Mouse (Mus musculus) adrenal gland, postnatal 36 days (tissue): ENCODE data around the gene Ces1h. TPM values are rescaled to one million over a fixed set of nuclear protein-coding genes. Genes with fewer than 3 reads are reported as not detected.
"Not testable (repeated sequence)": the region's sequence is repeated elsewhere in the genome, so short reads cannot be mapped to it uniquely, and the experiment has no call there.

ENCODE experiments used
- DNase-seq, 2 experiments: peaks; one replicate each; pipeline ENCODE4 v3.0.0; 2021; ENCODE audit warnings: mixed read lengths in 1 of 2
- long read RNA-seq, 2 experiments: library from polyadenylated mRNA; stranded (forward); transcript quantifications; one replicate each; pipeline ENCODE4 v2.0.0; 2021; ENCODE audit warnings: borderline sequencing depth in 2 of 2
- total RNA-seq, 2 experiments: library from RNA; stranded (reverse); gene quantifications; 2 replicates each; pipeline ENCODE4 v1.2.3; 2021

Gene Ces1h
- total RNA-seq, result not detected
- long read RNA-seq, experiment 1, result 0 reads
- long read RNA-seq, experiment 2, result 0 reads

GRCm38 (mm10) chr8:93379625-93380024 is at the start of gene Ces1h:
TSS of gene Ces1h (minus strand) at chr8:93379725.
- DNase-seq, result no peak

- no peak for DNase-seq
Measured at GRCm38 (mm10) chr8:93427195-93427594, 47.7 kb upstream of the Ces1h start.

- DNase-seq, result no peak
Measured at GRCm38 (mm10) chr8:93415387-93415786, 35.9 kb upstream of the Ces1h start.

GRCm38 (mm10) chr8:93408830-93409229 is 29.3 kb upstream of the Ces1h start:
- DNase-seq, result no peak

GRCm38 (mm10) chr8:93399698-93400097 is 20.2 kb upstream of the Ces1h start:
- no peak for DNase-seq

- DNase-seq, result peak in 1 of 2 experiments; percentile 10
Measured at GRCm38 (mm10) chr8:93398044-93398443, 18.5 kb upstream of the Ces1h start.

GRCm38 (mm10) chr8:93394079-93394619 is 14.6 kb upstream of the Ces1h start:
- DNase-seq, result not testable (repeated sequence)

- DNase-seq, result no peak
Measured at GRCm38 (mm10) chr8:93369481-93369880, 10.0 kb downstream of the Ces1h start.

- no peak for DNase-seq
Measured at GRCm38 (mm10) chr8:93360113-93360512, 19.4 kb downstream of the Ces1h start.

- no peak for DNase-seq
Measured at GRCm38 (mm10) chr8:93339531-93339930, 40.0 kb downstream of the Ces1h start.

GRCm38 (mm10) chr8:93337207-93337606 is 42.3 kb downstream of the Ces1h start, which contains the start of gene Ces1g:
TSS of gene Ces1g (minus strand) at chr8:93337308.
- DNase-seq, result no peak

- DNase-seq, result peak in 1 of 2 experiments; percentile 15
Measured at GRCm38 (mm10) chr8:93332703-93333102, 46.8 kb downstream of the Ces1h start.

GRCm38 (mm10) chr8:93331151-93331550 is 48.4 kb downstream of the Ces1h start:
- no peak for DNase-seq

- no peak for DNase-seq
Measured at GRCm38 (mm10) chr8:93325123-93325522, 54.4 kb downstream of the Ces1h start.

GRCm38 (mm10) chr8:93317031-93317430 is 62.5 kb downstream of the Ces1h start:
- no peak for DNase-seq

GRCm38 (mm10) chr8:93315557-93315956 is 64.0 kb downstream of the Ces1h start:
- DNase-seq, result no peak

Other genes with a start within 250 kb of the Ces1h start
- under 1 TPM in 1 of 2 experiments, not detected in 1; 0.76 TPM for gene Ces1c, start 248.4 kb downstream of the Ces1h start, total RNA-seq
- gene Ces1d, start 181.9 kb downstream of the Ces1h start, total RNA-seq, result 100 to 1,000 TPM; 219 to 245 TPM
- gene Ces1e, start 150.1 kb downstream of the Ces1h start, total RNA-seq, result not detected
- gene Ces1f, start 100.0 kb downstream of the Ces1h start, total RNA-seq, result 10 to 100 TPM; 10.7 to 19.4 TPM
- not detected for gene Ces1g, start 42.4 kb downstream of the Ces1h start, total RNA-seq
- gene Ces5a, start 156.1 kb upstream of the Ces1h start, total RNA-seq, result not detected